ENCODE assay signal across 7 mouse cellular contexts in genomic region chr10:107752351-107753143, GRCm38 (mm10). TPM values are rescaled to one million over a fixed set of nuclear protein-coding genes. Genes with fewer than 3 reads are reported as not detected.
DNase-seq lines count a peak whose midpoint lies in the region; ATAC-seq lines count a peak whose summit lies in the region.

No protein-coding gene starts in this region.

- intact Hi-C loops in left cerebral cortex, postnatal 25 days (cut with DNase I) = loop anchor here (10.0 kb wide), 1 partner anchor 488 kb away; no protein-coding TSS in a partner anchor

- no peak overlapping the region for H3K9ac ChIP-seq in hindbrain, embryonic 12.5 days
- H3K9ac ChIP-seq in liver, embryonic 11.5 days (ENCODE audit: low read depth, low read length) = no peak overlapping the region

- peaks cover 13% of the 10 kb centered on the region for H3K4me1 ChIP-seq in hindbrain, embryonic 12.5 days
- no peaks in the 10 kb centered on the region for H3K4me1 ChIP-seq in liver, embryonic 11.5 days (replicated peaks; ENCODE audit: control insufficient read depth, insufficient read depth, low read length)

- ATAC-seq in hindbrain, embryonic 12.5 days (ENCODE audit: low FRiP score) = peak; percentile 92
- ATAC-seq in liver, embryonic 11.5 days (replicated peaks; ENCODE audit: low FRiP score) = no peak

- H3K36me3 ChIP-seq in hindbrain, embryonic 12.5 days = no peaks in the 10 kb centered on the region
- H3K36me3 ChIP-seq in liver, embryonic 11.5 days (ENCODE audit: control insufficient read depth, insufficient read depth, low read length) = no peaks in the 10 kb centered on the region

- DNase-seq in R1 (ENCODE audit: low read depth, low spot score) = peak; percentile 68
- peak; percentile 52 for DNase-seq in embryo, embryonic 9.5 days (ENCODE audit: extremely low spot score)
- DNase-seq in left cerebral cortex, postnatal 25 days (ENCODE audit: low spot score in 2 of 2) = peak; percentile 74 to 95
- DNase-seq in right cerebral cortex, adult 2 months (ENCODE audit: low spot score in 2 of 2) = peak; percentile 84 to 88
- DNase-seq in liver, embryonic 11.5 days (ENCODE audit: low spot score) = no peak
- DNase-seq in testis, postnatal 10 days (ENCODE audit: low spot score) = no peak

- H3K9me3 ChIP-seq in hindbrain, embryonic 12.5 days (replicated peaks) = no peaks in the 10 kb centered on the region
- no peaks in the 10 kb centered on the region for H3K9me3 ChIP-seq in liver, embryonic 11.5 days (ENCODE audit: control insufficient read depth, low read length)

- 18% methylated on average over 15 of the region's 15 CpGs for WGBS in hindbrain, embryonic 12.5 days
- WGBS in liver, embryonic 11.5 days = 45% methylated on average over 14 of the region's 15 CpGs

- 0 out of 2 replicates have a peak overlapping the region, but pooled peaks have one; percentile 0 for H3K4me3 ChIP-seq in hindbrain, embryonic 12.5 days
- H3K4me3 ChIP-seq in liver, embryonic 11.5 days (ENCODE audit: low read depth, low read length) = no peak overlapping the region

- peak overlapping the region; percentile 48 for H3K4me2 ChIP-seq in hindbrain, embryonic 12.5 days (replicated peaks)
- no peak overlapping the region for H3K4me2 ChIP-seq in liver, embryonic 11.5 days

- H3K27me3 ChIP-seq in hindbrain, embryonic 12.5 days = no peaks in the 10 kb centered on the region
- no peaks in the 10 kb centered on the region for H3K27me3 ChIP-seq in liver, embryonic 11.5 days (replicated peaks; ENCODE audit: control insufficient read depth, insufficient read depth, low read length)

- no peak overlapping the region for H3K27ac ChIP-seq in hindbrain, embryonic 12.5 days
- no peak overlapping the region for H3K27ac ChIP-seq in liver, embryonic 11.5 days (ENCODE audit: low read depth, low read length)

RNA-seq across cellular contexts. Expression of gene Ptprq, which starts 32.7 kb away (rescaled TPM):
- 0.09 and 0.14 TPM in 2 replicates for polyA plus RNA-seq in hindbrain, embryonic 12.5 days (2016; fragmentation: Nextera tagmentation; extraction: Ambion mirVana)
- under 1 TPM in 1 of 2 experiments, not detected in 1; 0.14 TPM for total RNA-seq in left cerebral cortex, postnatal 25 days (2021)
- not detected in 2 replicates for polyA plus RNA-seq in liver, embryonic 11.5 days (2014; fragmentation: Nextera tagmentation; extraction: Ambion mirVana)

Comparison
In these comparisons a context has a peak if more than half of its experiments do, and no peak if none do; other contexts are left out.
1. DNase-seq: peak in R1 (single experiment), embryo, embryonic 9.5 days (single experiment), left cerebral cortex, postnatal 25 days (2 of 2) and right cerebral cortex, adult 2 months (2 of 2); none in liver, embryonic 11.5 days (single experiment) and testis, postnatal 10 days (single experiment).